Mouse (Mus musculus): Measurements from ENCODE around the gene Hells. TPM values are rescaled to one million over a fixed set of nuclear protein-coding genes. Genes with fewer than 3 reads are reported as not detected.

Gene Hells
- polyA plus RNA-seq, 1 experiment: 526 TPM

GRCm38 (mm10) chr19:38998248-38998647, 67.5 kb downstream of the Hells start:
- no peak overlapping the region for H3K4me3 ChIP-seq (ENCODE audit: low read depth, low read length)
- H3K9me3 ChIP-seq (replicated peaks; ENCODE audit: control insufficient read depth, insufficient read depth, low read length, poor library complexity, severe bottlenecking): no peaks in the 10 kb centered on the region; the same call in 1 of the 2 replicates
- H3K4me1 ChIP-seq (ENCODE audit: control insufficient read depth, insufficient read depth, low read length): no peaks in the 10 kb centered on the region
- TF ChIP-seq CTCF (IDR thresholded peaks at IDR 0.05; ENCODE audit: low read depth, low read length) (no peak), POLR2A (IDR thresholded peaks at IDR 0.05; ENCODE audit: insufficient read depth, low read length) (no peak), EP300 (IDR thresholded peaks at IDR 0.05; ENCODE audit: insufficient read depth, low read depth, low read length) (no peak)
- H3K36me3 ChIP-seq (ENCODE audit: control insufficient read depth, insufficient read depth, low read length, poor library complexity, severe bottlenecking): no peaks in the 10 kb centered on the region
- no peak overlapping the region for H3K27ac ChIP-seq (ENCODE audit: insufficient read depth, low read length)
- H3K27me3 ChIP-seq (ENCODE audit: control insufficient read depth, insufficient read depth, low read length, poor library complexity, severe bottlenecking): no peaks in the 10 kb centered on the region
- H3K9ac ChIP-seq (ENCODE audit: low read depth, poor library complexity, severe bottlenecking): no peak overlapping the region

DNA sequence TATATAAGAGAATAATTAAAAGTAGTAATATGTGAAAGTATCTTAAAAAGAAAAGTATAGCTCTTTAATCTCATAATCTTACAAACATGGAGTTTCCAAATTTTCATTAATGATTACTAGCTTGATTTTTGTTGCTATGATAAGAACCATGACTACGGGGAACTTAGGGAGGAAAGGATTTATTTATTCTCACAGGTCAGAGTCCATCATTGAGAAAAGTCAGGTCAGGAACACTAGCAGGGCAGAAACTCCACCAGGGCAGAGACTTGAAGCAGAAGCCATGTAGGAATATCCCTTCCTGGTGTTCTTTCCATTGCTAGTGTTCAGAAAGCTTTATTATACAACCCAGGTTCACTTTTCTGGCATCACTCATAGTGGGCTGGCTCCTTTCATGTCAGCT, 68.0 kb downstream of the Hells start:
- no peak overlapping the region for H3K9ac ChIP-seq (ENCODE audit: low read depth, poor library complexity, severe bottlenecking)
- H3K4me1 ChIP-seq (ENCODE audit: control insufficient read depth, insufficient read depth, low read length): no peaks in the 10 kb centered on the region
- H3K36me3 ChIP-seq (ENCODE audit: control insufficient read depth, insufficient read depth, low read length, poor library complexity, severe bottlenecking): no peaks in the 10 kb centered on the region
- no peaks in the 10 kb centered on the region for H3K9me3 ChIP-seq (replicated peaks; ENCODE audit: control insufficient read depth, insufficient read depth, low read length, poor library complexity, severe bottlenecking)
- H3K27ac ChIP-seq (ENCODE audit: insufficient read depth, low read length): no peak overlapping the region
- H3K27me3 ChIP-seq (ENCODE audit: control insufficient read depth, insufficient read depth, low read length, poor library complexity, severe bottlenecking): no peaks in the 10 kb centered on the region
- no peak for TF ChIP-seq CTCF (IDR thresholded peaks at IDR 0.05; ENCODE audit: low read depth, low read length)
- TF ChIP-seq EP300 (IDR thresholded peaks at IDR 0.05; ENCODE audit: insufficient read depth, low read depth, low read length): no peak
- TF ChIP-seq POLR2A (IDR thresholded peaks at IDR 0.05; ENCODE audit: insufficient read depth, low read length): no peak
- no peak overlapping the region for H3K4me3 ChIP-seq (ENCODE audit: low read depth, low read length)

DNA sequence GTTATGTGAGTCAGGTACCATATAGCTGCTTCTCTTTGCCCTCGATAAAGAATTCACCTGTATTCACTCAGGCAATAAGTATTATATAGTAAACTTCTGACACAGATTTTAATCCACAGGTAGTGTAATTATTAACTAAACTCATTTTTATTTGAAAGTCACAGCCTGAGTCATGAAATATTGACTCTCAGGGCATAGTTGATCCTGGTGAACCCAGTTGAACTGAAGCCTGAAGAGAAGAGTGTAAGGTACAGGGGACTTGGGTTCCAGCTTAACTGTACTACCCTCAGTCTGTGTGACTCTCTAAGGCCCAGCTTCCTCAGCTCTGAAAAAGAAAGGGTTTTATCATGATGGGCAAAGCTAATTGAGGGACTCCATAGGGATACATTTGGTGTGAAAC, 74.4 kb downstream of the Hells start:
- H3K27ac ChIP-seq (ENCODE audit: insufficient read depth, low read length): no peak overlapping the region
- H3K4me3 ChIP-seq (ENCODE audit: low read depth, low read length): no peak overlapping the region
- no peak for TF ChIP-seq POLR2A (IDR thresholded peaks at IDR 0.05; ENCODE audit: insufficient read depth, low read length)
- no peak for TF ChIP-seq CTCF (IDR thresholded peaks at IDR 0.05; ENCODE audit: low read depth, low read length)
- TF ChIP-seq EP300 (IDR thresholded peaks at IDR 0.05; ENCODE audit: insufficient read depth, low read depth, low read length): no peak
- no peak overlapping the region for H3K9ac ChIP-seq (ENCODE audit: low read depth, poor library complexity, severe bottlenecking)
- no peaks in the 10 kb centered on the region for H3K9me3 ChIP-seq (replicated peaks; ENCODE audit: control insufficient read depth, insufficient read depth, low read length, poor library complexity, severe bottlenecking)
- no peaks in the 10 kb centered on the region for H3K36me3 ChIP-seq (ENCODE audit: control insufficient read depth, insufficient read depth, low read length, poor library complexity, severe bottlenecking)
- H3K27me3 ChIP-seq (ENCODE audit: control insufficient read depth, insufficient read depth, low read length, poor library complexity, severe bottlenecking): no peaks in the 10 kb centered on the region
- no peaks in the 10 kb centered on the region for H3K4me1 ChIP-seq (ENCODE audit: control insufficient read depth, insufficient read depth, low read length)

DNA sequence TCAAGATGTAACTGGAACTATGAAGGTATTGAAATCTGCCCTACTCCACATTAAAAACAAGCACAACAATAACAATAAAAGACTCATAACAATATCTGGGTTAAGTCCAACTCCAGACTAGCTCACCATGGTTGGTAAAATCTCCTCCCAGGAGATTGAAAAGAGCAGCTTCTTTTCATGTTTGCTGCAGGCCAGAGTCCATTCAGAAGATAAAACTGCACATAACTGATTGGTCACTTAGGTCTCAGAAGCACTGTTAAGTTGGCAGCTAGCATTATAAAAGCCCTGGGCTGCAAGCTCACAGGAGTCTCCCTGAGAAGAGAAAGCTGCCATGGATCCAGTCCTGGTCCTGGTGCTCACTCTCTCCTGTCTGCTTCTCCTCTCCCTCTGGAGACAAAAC, 76.0 kb downstream of the Hells start, which contains the start of gene Cyp2c55:
Gene Cyp2c55, plus strand, starts transcription at position 305 of the 400 bp plus-strand sequence.
- Histone ChIP-seq H3K9ac (ENCODE audit: low read depth, poor library complexity, severe bottlenecking) (no peak within 1 kb of the TSS), H3K4me3 (ENCODE audit: low read depth, low read length) (no peak within 1 kb of the TSS), H3K4me1 (ENCODE audit: control insufficient read depth, insufficient read depth, low read length) (no peaks in the 10 kb centered on the region), H3K27me3 (ENCODE audit: control insufficient read depth, insufficient read depth, low read length, poor library complexity, severe bottlenecking) (no peaks in the 10 kb centered on the region), H3K27ac (ENCODE audit: insufficient read depth, low read length) (no peak within 1 kb of the TSS), H3K9me3 (replicated peaks; ENCODE audit: control insufficient read depth, insufficient read depth, low read length, poor library complexity, severe bottlenecking) (no peaks in the 10 kb centered on the region), H3K36me3 (ENCODE audit: control insufficient read depth, insufficient read depth, low read length, poor library complexity, severe bottlenecking) (no peaks in the 10 kb centered on the region)
- no peak for TF ChIP-seq CTCF (IDR thresholded peaks at IDR 0.05; ENCODE audit: low read depth, low read length)

Other genes with a start within 250 kb of the Hells start
- gene Noc3l, start 111.7 kb upstream of the Hells start, polyA plus RNA-seq (2011; ENCODE audit: insufficient read depth, insufficient read length, low read depth, missing spikeins): 32.7 and 34.7 TPM in 2 replicates
- 5.3 and 6.3 TPM in 2 replicates for gene Tbc1d12, start 94.3 kb upstream of the Hells start, polyA plus RNA-seq (2011; ENCODE audit: insufficient read depth, insufficient read length, low read depth, missing spikeins)
- 0.33 TPM in 1 of 2 replicates, not detected in the other for gene Cyp2c55, start 76.1 kb downstream of the Hells start, polyA plus RNA-seq (2011; ENCODE audit: insufficient read depth, insufficient read length, low read depth, missing spikeins)
- gene Cyp2c65, start 130.1 kb downstream of the Hells start, polyA plus RNA-seq (2011; ENCODE audit: insufficient read depth, insufficient read length, low read depth, missing spikeins): not detected in 2 replicates
- gene Cyp2c66, start 183.0 kb downstream of the Hells start, polyA plus RNA-seq (2011; ENCODE audit: insufficient read depth, insufficient read length, low read depth, missing spikeins): not detected in 2 replicates